Mouse (Mus musculus) CH12.LX (cell line): ENCODE measurements at regions not wholly inside any gene's neighbourhood (a gene's known extent, or its start where the extent isn't known, plus 50 kb on each side); places are given as distances from the start of the nearest gene placed in this dataset.

ENCODE experiments used
- DNase-seq: peaks from one replicate; pipeline ENCODE4 v3.0.0-alpha.2; 2013; ENCODE audit errors: extremely low read depth
- H3K27ac ChIP-seq: 2 replicates; pipeline ENCODE4 v1.5.1; 2012; ENCODE audit warnings: low read depth, mild to moderate bottlenecking, control low read depth, moderate library complexity; ENCODE audit not compliant: insufficient read depth
- H3K27me3 ChIP-seq: replicated peaks from 2 replicates; pipeline ENCODE3; 2012; ENCODE audit warnings: inconsistent platforms
- H3K36me3 ChIP-seq, 2 experiments: replicated peaks in 1 of 2; 2 replicates each; pipeline versions ENCODE3 to v1.6.1; 2012; ENCODE audit warnings: inconsistent platforms in 1 of 2, low read length in 1 of 2, mild to moderate bottlenecking in 1 of 2, mixed read lengths in 1 of 2, moderate library complexity in 1 of 2; ENCODE audit not compliant: control insufficient read depth in 1 of 2, insufficient read depth in 1 of 2
- H3K4me1 ChIP-seq, 2 experiments: 2 replicates each; pipeline ENCODE4 v1.6.1; 2012; ENCODE audit warnings: inconsistent platforms in 1 of 2, moderate library complexity in 1 of 2; ENCODE audit not compliant: insufficient read depth in 2 of 2, control insufficient read depth in 1 of 2
- H3K4me2 ChIP-seq: 2 replicates; pipeline ENCODE4 v1.6.1; 2012; ENCODE audit warnings: low read depth, mild to moderate bottlenecking, control low read depth; ENCODE audit not compliant: poor library complexity, insufficient read depth, severe bottlenecking
- H3K4me3 ChIP-seq, 3 experiments: fragments of 150-350 bp in 1 of 3; sonication (generic) in 1 of 3; replicated peaks in 1 of 3; 2 replicates each; pipeline versions ENCODE3 to v1.5.1; 2011 to 2012; ENCODE audit warnings: low read depth in 2 of 3, low read length in 2 of 3, mild to moderate bottlenecking in 2 of 3, moderate library complexity in 2 of 3, control low read depth in 1 of 3, improper control_type of control experiment in 1 of 3, inconsistent platforms in 1 of 3, mixed read lengths in 1 of 3; ENCODE audit not compliant: poor library complexity in 1 of 3
- H3K79me2 ChIP-seq: replicated peaks from 2 replicates; pipeline ENCODE4 v1.6.1; 2012; ENCODE audit warnings: mild to moderate bottlenecking, moderate library complexity; ENCODE audit not compliant: control insufficient read depth, poor library complexity, insufficient read depth, severe bottlenecking; ENCODE audit errors: extremely low read depth
- H3K9ac ChIP-seq: 2 replicates; pipeline ENCODE4 v1.6.1; 2012; ENCODE audit warnings: low read depth, mild to moderate bottlenecking, control low read depth, moderate library complexity; ENCODE audit not compliant: insufficient read depth
- H3K9me3 ChIP-seq: replicated peaks from 2 replicates; pipeline ENCODE3; 2012; ENCODE audit warnings: low read length, inconsistent platforms, mixed read lengths
- BHLHE40 ChIP-seq: IDR thresholded peaks from 2 replicates; pipeline ENCODE4 v1.6.1; 2011; ENCODE audit warnings: mild to moderate bottlenecking, low read depth, low read length, improper control_type of control experiment
- CHD1 ChIP-seq: IDR thresholded peaks from 2 replicates; pipeline ENCODE4 v1.6.1; 2012; ENCODE audit warnings: low read depth, low read length, improper control_type of control experiment, inconsistent platforms
- CHD2 ChIP-seq: IDR thresholded peaks from 2 replicates; pipeline ENCODE4 v1.6.1; 2011; ENCODE audit warnings: low read length, improper control_type of control experiment
- HCFC1 ChIP-seq: IDR thresholded peaks from 2 replicates; pipeline ENCODE4 v1.6.1; 2012; ENCODE audit warnings: low read depth, mild to moderate bottlenecking, inconsistent platforms, low read length, improper control_type of control experiment
- IRF4 ChIP-seq: IDR thresholded peaks from 2 replicates; pipeline ENCODE4 v1.6.1; 2014; ENCODE audit warnings: low read depth, mild to moderate bottlenecking, inconsistent platforms, low read length, improper control_type of control experiment
- JUN ChIP-seq: IDR thresholded peaks from 2 replicates; pipeline ENCODE4 v1.6.1; 2011; ENCODE audit warnings: low read depth, mild to moderate bottlenecking, low read length, improper control_type of control experiment, moderate library complexity; ENCODE audit not compliant: insufficient read depth
- KAT2A ChIP-seq: IDR thresholded peaks from 2 replicates; pipeline ENCODE4 v1.6.1; 2012; ENCODE audit warnings: low read length, improper control_type of control experiment, inconsistent platforms; ENCODE audit not compliant: insufficient replicate concordance
- MAX ChIP-seq: IDR thresholded peaks from 2 replicates; pipeline ENCODE4 v1.6.1; 2011; ENCODE audit warnings: low read length, improper control_type of control experiment
- MAZ ChIP-seq: IDR thresholded peaks from 2 replicates; pipeline ENCODE4 v1.6.1; 2012; ENCODE audit warnings: low read depth, mild to moderate bottlenecking, inconsistent platforms, low read length, improper control_type of control experiment, moderate library complexity
- MEF2A ChIP-seq: IDR thresholded peaks from 2 replicates; pipeline ENCODE4 v1.6.1; 2014; ENCODE audit warnings: low read depth, mild to moderate bottlenecking, inconsistent platforms, low read length, improper control_type of control experiment, borderline replicate concordance
- MXI1 ChIP-seq: IDR thresholded peaks from 2 replicates; pipeline ENCODE4 v1.6.1; 2011; ENCODE audit warnings: mild to moderate bottlenecking, low read depth, low read length, improper control_type of control experiment
- MYC ChIP-seq: IDR thresholded peaks from 2 replicates; pipeline ENCODE4 v1.6.1; 2011; ENCODE audit warnings: low read depth, mild to moderate bottlenecking, improper control_type of control experiment, low read length
- NRF1 ChIP-seq: IDR thresholded peaks from 2 replicates; pipeline ENCODE4 v1.6.1; 2014; ENCODE audit warnings: low read depth, mild to moderate bottlenecking, inconsistent platforms, low read length, improper control_type of control experiment, moderate library complexity
- POLR2A ChIP-seq: IDR thresholded peaks from 2 replicates; pipeline ENCODE4 v1.6.1; 2011; ENCODE audit warnings: low read depth, mild to moderate bottlenecking, improper control_type of control experiment, low read length
- RCOR1 ChIP-seq: conservative IDR thresholded peaks from 2 replicates; pipeline ENCODE4 v1.6.1; 2012; ENCODE audit warnings: low read depth, mild to moderate bottlenecking, inconsistent platforms, low read length, improper control_type of control experiment
- SMC3 ChIP-seq: IDR thresholded peaks from 2 replicates; pipeline ENCODE4 v1.6.1; 2011; ENCODE audit warnings: low read depth, low read length, improper control_type of control experiment
- TBP ChIP-seq: conservative IDR thresholded peaks from 2 replicates; pipeline ENCODE4 v1.6.1; 2011; ENCODE audit warnings: low read depth, low read length, improper control_type of control experiment
- USF2 ChIP-seq: conservative IDR thresholded peaks from 2 replicates; pipeline ENCODE4 v1.6.1; 2011; ENCODE audit warnings: low read depth, low read length, improper control_type of control experiment
- ZC3H11A ChIP-seq: IDR thresholded peaks from 2 replicates; pipeline ENCODE4 v1.6.1; 2012; ENCODE audit warnings: low read depth, mild to moderate bottlenecking, inconsistent platforms, low read length, improper control_type of control experiment
- ZNF384 ChIP-seq: IDR thresholded peaks from 2 replicates; pipeline ENCODE4 v1.6.1; 2012; ENCODE audit warnings: low read depth, low read length, improper control_type of control experiment, inconsistent platforms
- dilution Hi-C: fragments of 300-500 bp; cut with MboI; formaldehyde crosslinking; loops from 2 replicates; pipeline ENCODE4 v1.14.3; 2020; ENCODE audit warnings: low sequenced_read_pairs; ENCODE audit not compliant: extremely low pct_unique_long_range_greater_than_20kb, extremely low pct_ligation_motif_present
- in situ Hi-C: fragments of 300-500 bp; cut with MboI; formaldehyde crosslinking; loops from 3 replicates; pipeline ENCODE4 v1.14.3; 2019; ENCODE audit warnings: low sequenced_read_pairs, low pct_ligation_motif_present, low pct_unique_long_range_greater_than_20kb, mixed read lengths

GRCm38 (mm10) chr19:36178828-36179251, 58.9 kb upstream of the Ankrd1 start:
- dilution Hi-C loops (no loop called here), in situ Hi-C loops (no loop called here)
- no peak overlapping the region for H3K4me2 ChIP-seq
- no peaks in the 10 kb centered on the region for H3K36me3 ChIP-seq
- peaks cover 3 to 7% of the 10 kb centered on the region in 2 experiments for H3K4me1 ChIP-seq
- no peak overlapping the region for H3K9ac ChIP-seq
- no peak for DNase-seq
- TF ChIP-seq MEF2A (no peak), CHD1 (no peak), MAZ (no peak)
- TF ChIP-seq, all 38 proteins: peak for 0
- H3K4me3 ChIP-seq, result no peak overlapping the region
- H3K79me2 ChIP-seq, result no peaks in the 10 kb centered on the region
- H3K9me3 ChIP-seq, result no peaks in the 10 kb centered on the region
- H3K27ac ChIP-seq, result no peak overlapping the region
- no peaks in the 10 kb centered on the region for H3K27me3 ChIP-seq

GRCm38 (mm10) chr19:36180329-36180728, 60.4 kb upstream of the Ankrd1 start:
- TF ChIP-seq IRF4 (no peak), USF2 (no peak), POLR2A (no peak), CHD2 (no peak), KAT2A (no peak), NRF1 (no peak), MXI1 (no peak), ZC3H11A (no peak), HCFC1 (no peak), MAX (no peak), MEF2A (no peak), JUN (no peak), ZNF384 (no peak), BHLHE40 (no peak), SMC3 (no peak), RCOR1 (no peak), MYC (no peak), TBP (no peak)
- H3K27ac ChIP-seq, result no peak overlapping the region
- H3K4me1 ChIP-seq, result peaks cover 11 to 13% of the 10 kb centered on the region in 2 experiments
- H3K9me3 ChIP-seq, result no peaks in the 10 kb centered on the region
- DNase-seq, result no peak
- H3K4me3 ChIP-seq, result no peak overlapping the region
- no peaks in the 10 kb centered on the region for H3K27me3 ChIP-seq
- in situ Hi-C loops, result no loop called here
- no peaks in the 10 kb centered on the region for H3K79me2 ChIP-seq
- dilution Hi-C loops, result no loop called here
- H3K36me3 ChIP-seq, result no peaks in the 10 kb centered on the region
- H3K4me2 ChIP-seq, result no peak overlapping the region
- no peak overlapping the region for H3K9ac ChIP-seq
